14 mouse cellular contexts compared by ENCODE assay signal in genomic region chr12:47975868-47976267, GRCm38 (mm10).
"Had no signal": no experiment of that assay in that cellular context is flagged by ENCODE, and none has a peak within 500 bp of the region (broad histone marks: within the 10 kb centered on the region; RNA-seq: fewer than 3 reads in every experiment).

No protein-coding gene starts in this region.

- H3K9me3 ChIP-seq: liver, embryonic 13.5 days had no signal

- H3K27ac ChIP-seq: layer of hippocampus, adult 2 months; left cerebral cortex, adult 2 months; liver, embryonic 13.5 days had no signal

- DNase-seq: kidney, adult 18-20 months; kidney, adult 9 months; kidney, postnatal 14 days; liver, embryonic 13.5 days; lung, adult 2 months; lung, postnatal 14 days; lung, postnatal 4 days; midbrain, embryonic 14.5 days; thymus, adult 2 months; thymus, postnatal 14 days; thymus, postnatal 4 days had no signal

- H3K4me1 ChIP-seq: liver, embryonic 13.5 days had no signal

- H3K9ac ChIP-seq: liver, embryonic 13.5 days had no signal

- H3K4me3 ChIP-seq: layer of hippocampus, adult 2 months; left cerebral cortex, adult 2 months; liver, embryonic 13.5 days had no signal

- H3K4me2 ChIP-seq: liver, embryonic 13.5 days; midbrain, embryonic 11.5 days had no signal

- H3K36me3 ChIP-seq: liver, embryonic 13.5 days had no signal

- H3K27me3 ChIP-seq: liver, embryonic 13.5 days had no signal
